Mouse (Mus musculus) small intestine, adult 2 months (tissue): ENCODE data around the gene Pias3.
"Not testable (repeated sequence)": the region's sequence is repeated elsewhere in the genome, so short reads cannot be mapped to it uniquely, and the experiment has no call there.

Source experiments
- CTCF ChIP-seq: fragments of 200-500 bp; IDR thresholded peaks from 2 replicates; pipeline ENCODE4 v1.5.1; 2012; ENCODE audit warnings: low read depth, mild to moderate bottlenecking, control low read depth, inconsistent platforms, low read length, moderate library complexity, mixed read lengths; ENCODE audit not compliant: insufficient replicate concordance, insufficient read length; ENCODE audit errors: extremely low read depth
- POLR2A ChIP-seq: fragments of 200-500 bp; IDR thresholded peaks from 2 replicates; pipeline ENCODE4 v1.6.1; 2012; ENCODE audit warnings: low read depth, mild to moderate bottlenecking, control low read depth, inconsistent platforms, low read length, moderate library complexity

GRCm38 (mm10) chr3:96686057-96686456, 10.1 kb upstream of the Pias3 start:
- TF ChIP-seq POLR2A, CTCF: not testable (repeated sequence)
